Mouse (Mus musculus) megakaryocyte, embryonic 14.5 days (primary cell): ENCODE measurements around the gene Olfr1370. TPM values are rescaled to one million over a fixed set of nuclear protein-coding genes. Genes with fewer than 3 reads are reported as not detected.
"Not testable (repeated sequence)": the region's sequence is repeated elsewhere in the genome, so short reads cannot be mapped to it uniquely, and the experiment has no call there.

Experiments used
- H3K27me3 ChIP-seq: replicated peaks from 2 replicates; pipeline ENCODE3; 2012; ENCODE audit warnings: inconsistent platforms
- H3K36me3 ChIP-seq: replicated peaks from 2 replicates; pipeline ENCODE3; 2012; ENCODE audit warnings: low read length, inconsistent platforms, mixed read lengths
- H3K4me1 ChIP-seq: 2 replicates; pipeline ENCODE4 v1.6.1; 2012; ENCODE audit warnings: inconsistent platforms
- H3K4me3 ChIP-seq: replicated peaks from 2 replicates; pipeline ENCODE3; 2012; ENCODE audit warnings: moderate library complexity, mild to moderate bottlenecking, inconsistent platforms
- H3K9me3 ChIP-seq: 2 replicates; pipeline ENCODE4 v1.6.1; 2012; ENCODE audit warnings: inconsistent platforms
- FLI1 ChIP-seq: IDR thresholded peaks from 2 replicates; pipeline ENCODE4 v1.6.1; 2012; ENCODE audit warnings: low read length, inconsistent platforms, mixed read lengths
- GATA1 ChIP-seq: IDR thresholded peaks from 3 replicates; pipeline ENCODE4 v1.6.1; 2012; ENCODE audit warnings: mixed read lengths, low read length, inconsistent platforms, borderline replicate concordance
- polyA plus RNA-seq: library from polyadenylated mRNA; stranded (reverse); fragments of >175 nt; gene quantifications from 2 replicates; pipeline ENCODE4 v1.2.3, GENCODE M21; 2012; ENCODE audit warnings: low replicate concordance; ENCODE audit not compliant: insufficient read depth

Gene Olfr1370
- not detected in 2 replicates for polyA plus RNA-seq

DNA sequence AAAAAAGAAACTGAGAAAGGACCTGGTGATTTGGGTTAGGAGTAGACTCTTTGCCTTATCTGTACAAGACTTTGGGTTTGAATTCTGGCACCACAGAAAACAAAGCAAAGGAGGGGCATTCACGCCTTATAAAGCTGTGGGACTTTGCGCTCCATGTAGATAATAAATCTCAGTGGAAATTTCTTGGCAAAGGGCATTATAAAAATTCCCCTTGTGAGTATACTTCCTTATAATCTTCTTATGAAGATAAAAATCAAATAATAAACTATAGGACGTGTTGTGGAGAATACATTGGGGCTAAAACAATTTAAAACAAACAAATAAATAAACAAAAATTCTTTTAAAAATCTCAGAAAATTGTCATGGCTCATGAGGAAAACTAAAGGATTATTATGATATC, at the start of gene Olfr1370:
Gene Olfr1370 (minus strand): TSS at position 101 of the 400 bp plus-strand sequence.
- Histone ChIP-seq H3K36me3 (no peaks in the 10 kb centered on the region), H3K4me1 (no peaks in the 10 kb centered on the region), H3K9me3 (no peaks in the 10 kb centered on the region), H3K27me3 (no peaks in the 10 kb centered on the region), H3K4me3 (no peak within 1 kb of the TSS)
- TF ChIP-seq GATA1 (no peak), FLI1 (no peak)

DNA sequence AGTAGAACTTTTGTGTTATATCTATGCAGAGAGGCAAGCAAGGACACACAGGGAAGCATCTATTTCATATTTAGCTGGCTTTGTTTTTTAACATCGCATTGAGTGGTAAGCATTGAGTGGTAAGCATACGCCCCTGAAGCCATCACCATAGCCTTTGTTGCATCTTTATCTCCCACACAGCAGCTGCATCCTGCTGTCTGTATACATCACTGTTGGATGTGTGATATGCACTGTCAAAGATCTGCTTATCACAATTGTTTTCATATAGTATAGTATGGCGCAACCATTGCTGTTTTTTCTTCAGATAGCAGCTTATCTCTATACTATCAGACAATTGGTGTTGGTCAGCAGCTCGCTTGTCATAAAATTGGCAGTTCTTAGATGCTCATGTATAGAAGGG, 39.4 kb upstream of the Olfr1370 start:
- H3K27me3 ChIP-seq, result no peaks in the 10 kb centered on the region
- no peak overlapping the region for H3K4me3 ChIP-seq
- peaks cover 4% of the 10 kb centered on the region; the same call in 1 of the 2 replicates for H3K4me1 ChIP-seq
- H3K9me3 ChIP-seq, result no peaks in the 10 kb centered on the region
- TF ChIP-seq FLI1 (no peak), GATA1 (no peak)
- no peaks in the 10 kb centered on the region for H3K36me3 ChIP-seq

DNA sequence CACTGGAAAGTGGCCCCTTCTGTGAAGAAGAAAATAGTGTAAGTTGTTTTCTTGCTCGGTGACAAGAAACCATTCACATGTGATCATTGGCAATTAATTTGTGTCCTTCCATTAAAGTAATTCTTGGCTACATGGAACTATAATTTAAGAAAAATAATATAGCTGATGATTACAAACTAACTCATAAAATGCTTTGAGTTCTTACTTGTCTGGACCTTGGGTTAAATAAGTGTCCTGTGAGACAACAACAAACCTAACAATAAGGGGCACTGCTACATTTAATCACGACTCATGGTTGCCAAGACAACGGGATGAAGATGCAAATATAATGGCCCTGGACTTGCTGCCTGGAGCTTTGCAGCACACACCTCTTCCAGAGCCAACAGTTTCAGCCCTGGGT, 36.4 kb upstream of the Olfr1370 start, which contains the start of gene Olfr1369-ps1:
Gene Olfr1369-ps1 (plus strand): TSS at position 301 of the 400 bp plus-strand sequence.
- not testable (repeated sequence) for H3K27me3 ChIP-seq, H3K36me3 ChIP-seq, H3K4me3 ChIP-seq, H3K4me1 ChIP-seq, H3K9me3 ChIP-seq

DNA sequence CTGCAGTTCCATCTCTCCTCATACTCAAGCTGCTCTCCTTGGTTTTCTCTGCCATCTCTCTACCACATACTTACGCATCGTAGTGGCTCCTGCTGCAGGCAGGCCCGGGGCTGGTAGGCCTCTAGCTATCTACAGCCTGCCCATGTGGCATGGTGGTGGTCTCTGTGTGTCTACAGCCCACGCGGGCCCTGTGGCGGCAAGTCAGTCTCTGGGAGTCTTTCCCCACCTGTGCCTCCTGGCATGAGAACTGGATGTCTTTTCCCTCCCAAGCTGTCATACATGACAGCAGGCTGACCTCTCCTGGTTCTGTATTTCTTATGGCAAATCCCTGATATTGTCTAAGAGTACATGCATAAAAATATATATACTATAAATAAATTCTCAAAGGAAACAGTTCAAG, 35.7 kb upstream of the Olfr1370 start:
- no peaks in the 10 kb centered on the region for H3K27me3 ChIP-seq
- H3K4me3 ChIP-seq, result no peak overlapping the region
- H3K9me3 ChIP-seq, result no peaks in the 10 kb centered on the region
- TF ChIP-seq GATA1 (no peak), FLI1 (no peak)
- H3K4me1 ChIP-seq, result peaks cover 4% of the 10 kb centered on the region; the same call in 1 of the 2 replicates
- H3K36me3 ChIP-seq, result no peaks in the 10 kb centered on the region

DNA sequence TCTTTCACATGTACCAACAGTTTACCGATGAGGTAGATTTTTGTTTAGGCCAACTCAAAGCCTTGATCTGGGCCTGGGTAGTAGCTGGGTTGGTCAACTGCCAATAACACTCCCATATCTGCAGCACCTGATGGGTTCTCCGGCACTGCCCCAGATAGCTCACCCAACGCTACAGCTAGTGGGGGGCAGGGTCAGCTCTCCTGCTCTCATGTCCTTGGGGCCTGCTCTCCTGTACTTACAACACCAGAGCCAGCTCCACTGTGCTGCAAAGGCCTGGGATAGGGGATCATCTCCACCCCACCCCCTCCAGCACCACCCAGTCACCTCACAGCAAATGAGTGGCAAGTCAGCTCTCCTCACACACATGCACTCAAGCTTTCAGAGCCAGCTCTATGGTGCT, 35.0 kb upstream of the Olfr1370 start:
- Histone ChIP-seq H3K27me3 (no peaks in the 10 kb centered on the region), H3K36me3 (no peaks in the 10 kb centered on the region), H3K4me3 (no peak overlapping the region), H3K4me1 (peaks cover 4% of the 10 kb centered on the region; the same call in 1 of the 2 replicates), H3K9me3 (no peaks in the 10 kb centered on the region)
- TF ChIP-seq FLI1, result no peak
- no peak for TF ChIP-seq GATA1

DNA sequence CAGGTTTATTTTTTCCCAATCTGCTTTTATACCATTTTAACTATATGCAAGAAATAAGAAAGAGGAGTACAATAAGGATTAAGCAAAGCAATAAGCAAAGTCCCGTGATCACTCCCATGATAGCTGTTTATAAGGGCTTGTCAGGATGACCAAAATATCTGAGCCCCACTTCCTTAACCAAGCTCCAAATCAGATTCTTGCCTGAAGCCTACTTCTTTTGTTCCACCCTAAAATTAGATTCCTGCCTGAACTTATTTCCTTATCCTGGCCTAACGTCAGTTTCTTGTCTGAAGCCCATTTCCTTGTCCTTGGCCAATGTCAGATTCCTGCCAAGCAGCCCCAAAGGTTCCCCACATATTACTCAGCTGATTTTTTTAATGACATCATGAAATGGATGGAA, 7.9 kb upstream of the Olfr1370 start:
- H3K27me3 ChIP-seq, result no peaks in the 10 kb centered on the region
- H3K4me3 ChIP-seq, result no peak overlapping the region
- no peaks in the 10 kb centered on the region for H3K4me1 ChIP-seq
- no peak for TF ChIP-seq FLI1
- no peak for TF ChIP-seq GATA1
- H3K36me3 ChIP-seq, result no peaks in the 10 kb centered on the region
- no peaks in the 10 kb centered on the region for H3K9me3 ChIP-seq

DNA sequence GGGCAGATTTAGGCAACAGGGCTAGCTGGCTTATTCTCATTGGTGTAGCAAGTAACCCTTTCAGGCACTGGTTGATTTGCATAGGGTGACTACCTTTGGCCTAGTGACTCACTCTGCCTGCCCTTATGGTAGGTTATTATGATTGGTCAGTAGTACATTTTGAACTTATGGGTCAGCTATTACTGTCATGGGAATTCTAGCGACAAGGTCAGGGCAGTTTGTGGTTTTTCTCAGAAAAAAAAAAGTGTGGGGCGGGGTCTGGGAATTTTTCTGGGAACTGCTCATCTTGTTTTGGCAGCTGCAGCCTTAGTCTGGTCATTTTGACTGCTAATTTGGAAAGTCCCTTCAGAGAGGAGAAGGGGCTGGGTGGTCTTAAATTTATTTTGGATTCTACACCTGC, 8.7 kb downstream of the Olfr1370 start:
- Histone ChIP-seq H3K4me3 (no peak overlapping the region), H3K4me1 (no peaks in the 10 kb centered on the region), H3K27me3 (no peaks in the 10 kb centered on the region), H3K36me3 (no peaks in the 10 kb centered on the region), H3K9me3 (no peaks in the 10 kb centered on the region)
- TF ChIP-seq GATA1 (no peak), FLI1 (no peak)

DNA sequence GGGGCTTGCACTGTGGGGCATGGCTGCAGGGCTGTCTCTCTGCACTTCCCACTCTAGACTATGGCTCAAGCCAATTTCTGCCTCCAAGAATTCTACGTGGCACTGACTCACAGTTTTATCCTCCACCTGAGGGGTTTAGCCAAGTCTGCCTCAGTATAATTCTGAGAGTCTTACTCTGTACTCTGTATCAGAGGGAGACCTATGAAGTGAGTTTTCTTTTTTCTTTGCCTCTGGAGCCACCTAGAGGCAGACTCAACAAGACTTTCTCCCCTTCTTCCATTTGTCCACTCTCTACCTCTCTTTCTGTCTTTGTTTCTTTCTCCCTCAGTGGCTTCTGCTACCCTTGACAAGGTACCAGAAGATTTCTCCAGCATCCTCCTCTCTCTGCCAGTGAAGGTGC, 24.6 kb downstream of the Olfr1370 start:
- Histone ChIP-seq H3K4me3 (no peak overlapping the region), H3K27me3 (no peaks in the 10 kb centered on the region), H3K4me1 (no peaks in the 10 kb centered on the region), H3K36me3 (no peaks in the 10 kb centered on the region), H3K9me3 (peaks cover 4% of the 10 kb centered on the region; the same call in 1 of the 2 replicates)
- no peak for TF ChIP-seq FLI1
- no peak for TF ChIP-seq GATA1

DNA sequence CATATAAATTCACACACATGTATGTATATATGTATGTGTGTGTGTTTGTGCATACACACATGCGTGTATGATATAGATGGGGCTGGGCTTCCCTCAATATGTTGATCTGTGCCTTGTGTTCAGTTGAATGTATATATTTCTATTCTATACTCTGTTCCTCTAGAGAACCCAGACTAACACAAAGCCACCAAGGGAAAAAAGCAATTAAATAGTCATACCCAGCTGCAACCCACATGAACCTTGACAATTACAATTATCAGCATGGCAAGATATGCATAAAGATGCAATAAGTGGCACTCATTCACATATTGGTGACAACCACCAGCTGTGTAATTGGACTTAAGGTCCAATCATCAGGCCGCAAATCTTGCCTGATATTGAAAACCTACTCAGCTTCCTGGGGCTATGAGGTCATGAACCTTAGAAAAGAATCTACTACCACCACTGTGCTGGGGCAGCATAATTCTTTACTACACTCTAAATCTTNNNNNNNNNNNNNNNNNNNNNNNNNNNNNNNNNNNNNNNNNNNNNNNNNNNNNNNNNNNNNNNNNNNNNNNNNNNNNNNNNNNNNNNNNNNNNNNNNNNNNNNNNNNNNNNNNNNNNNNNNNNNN, 34.1 kb downstream of the Olfr1370 start:
- H3K36me3 ChIP-seq, result no peaks in the 10 kb centered on the region
- no peak overlapping the region for H3K4me3 ChIP-seq

DNA sequence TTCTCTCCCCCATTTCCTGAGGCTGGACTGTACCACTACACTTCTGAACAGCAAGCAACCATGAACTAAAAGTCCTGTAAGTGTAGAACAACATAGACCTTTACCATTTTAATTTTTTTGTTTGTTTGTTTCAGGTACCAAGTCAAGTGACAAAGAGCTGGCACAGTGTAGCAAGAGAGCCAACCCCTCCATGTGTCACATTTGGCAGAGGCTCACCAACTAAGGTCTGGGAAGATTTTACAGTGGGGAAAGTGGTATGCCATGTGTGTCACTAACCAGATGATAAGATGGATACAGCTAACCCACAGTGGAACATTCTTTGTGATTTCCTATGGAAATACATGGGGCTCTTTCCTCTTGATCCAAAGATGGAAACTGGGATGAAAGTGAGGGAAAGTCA, 38.8 kb downstream of the Olfr1370 start:
- Histone ChIP-seq H3K36me3 (no peaks in the 10 kb centered on the region), H3K4me1 (no peaks in the 10 kb centered on the region), H3K9me3 (peaks cover 4% of the 10 kb centered on the region; the same call in 1 of the 2 replicates), H3K27me3 (no peaks in the 10 kb centered on the region), H3K4me3 (no peak overlapping the region)
- TF ChIP-seq GATA1 (no peak), FLI1 (no peak)

More for the DNA sequence above, 34.1 kb downstream of the Olfr1370 start:
- Histone ChIP-seq H3K9me3 (no peaks in the 10 kb centered on the region), H3K27me3 (no peaks in the 10 kb centered on the region), H3K4me1 (no peaks in the 10 kb centered on the region)
- TF ChIP-seq GATA1 (no peak), FLI1 (no peak)

DNA sequence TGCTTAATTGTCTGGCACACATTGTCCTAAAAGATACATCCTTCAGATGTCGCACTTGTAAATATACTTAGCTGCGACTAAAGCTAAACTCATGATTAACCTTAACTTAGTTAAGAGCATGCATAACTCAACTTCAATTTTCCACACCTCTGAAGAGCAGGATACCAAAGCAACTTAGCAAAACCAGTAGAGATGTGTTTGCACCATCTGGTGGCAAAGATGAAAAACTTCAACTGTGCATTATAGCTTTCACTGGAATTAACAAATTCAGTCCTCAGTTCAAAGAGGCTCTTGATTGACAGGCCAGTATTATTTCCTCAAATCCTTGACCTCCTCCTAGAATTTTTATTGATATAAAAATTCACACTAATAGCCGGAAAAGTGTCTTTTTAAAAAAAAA, 39.7 kb downstream of the Olfr1370 start:
- no peak overlapping the region for H3K4me3 ChIP-seq
- H3K9me3 ChIP-seq, result peaks cover 4% of the 10 kb centered on the region; the same call in 1 of the 2 replicates
- H3K27me3 ChIP-seq, result no peaks in the 10 kb centered on the region
- H3K36me3 ChIP-seq, result no peaks in the 10 kb centered on the region
- no peaks in the 10 kb centered on the region for H3K4me1 ChIP-seq
- TF ChIP-seq FLI1 (no peak), GATA1 (no peak)
